11 mouse cellular contexts compared by ENCODE assay signal in the genomic region with DNA sequence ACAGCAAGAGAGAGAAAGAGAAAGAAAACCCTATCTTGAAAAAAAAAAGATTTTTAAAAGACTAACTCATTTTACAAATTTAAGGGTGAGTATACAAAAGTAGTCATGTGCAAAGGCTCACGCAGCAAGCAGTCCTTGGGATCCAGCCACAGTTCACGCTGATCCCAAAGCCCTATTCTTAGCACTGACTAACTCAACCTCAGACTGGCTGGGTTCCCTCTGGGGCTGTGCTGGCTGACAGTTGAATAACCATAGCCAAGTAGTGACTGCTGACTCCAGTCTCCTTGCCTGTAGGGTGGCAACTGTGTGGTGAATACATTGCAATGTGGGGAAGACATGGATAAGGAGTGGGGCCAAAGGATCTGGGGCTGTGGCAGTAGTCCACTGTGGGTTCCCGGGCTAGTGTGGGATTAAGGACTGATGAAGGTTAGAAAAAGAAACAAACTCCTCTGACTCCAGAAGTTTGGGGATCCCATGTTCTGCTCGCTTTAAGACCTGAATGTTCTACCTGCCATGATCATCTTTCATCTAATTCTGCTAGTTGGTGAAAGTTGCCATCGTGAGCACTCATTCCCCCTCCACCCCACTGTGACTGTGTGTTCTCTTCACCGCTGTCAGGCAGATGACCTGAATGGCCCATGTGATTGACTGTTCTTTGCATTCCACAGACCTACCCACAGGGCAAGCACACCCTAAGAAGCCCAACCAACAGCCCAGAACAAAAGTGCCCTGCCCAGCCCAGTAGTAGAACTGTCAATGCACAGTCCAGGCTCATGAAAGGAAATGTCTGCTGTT. TPM values are rescaled to one million over a fixed set of nuclear protein-coding genes. Genes with fewer than 3 reads are reported as not detected.
A peak's percentile ranks its signal among the peaks of the same experiment; 100 is the strongest.
DNase-seq lines count a peak whose midpoint lies in the region; ATAC-seq and TF ChIP-seq lines count a peak whose summit lies in the region.
"Had no signal": no experiment of that assay in that cellular context is flagged by ENCODE, and none has a peak within 500 bp of the region (broad histone marks: within the 10 kb centered on the region; RNA-seq: fewer than 3 reads in every experiment).

No protein-coding gene starts in this region.

- no peak overlapping the region for H3K4me3 ChIP-seq in kidney, adult 2 months (ENCODE audit: insufficient read depth, low read depth, low read length)
- H3K4me3 ChIP-seq in kidney, embryonic 14.5 days (ENCODE audit: low read length) = no peak overlapping the region
- no peak overlapping the region for H3K4me3 ChIP-seq in lung, postnatal 0 days (ENCODE audit: low read depth, low read length)
- H3K4me3 ChIP-seq in stomach, postnatal 0 days (ENCODE audit: low read depth, low read length) = no peak overlapping the region
- H3K4me3 ChIP-seq in midbrain, embryonic 15.5 days = no peak overlapping the region
- H3K4me3 ChIP-seq: neural tube, embryonic 13.5 days had no signal

- no peaks in the 10 kb centered on the region for H3K27me3 ChIP-seq in kidney, adult 2 months (replicated peaks; ENCODE audit: control insufficient read depth, insufficient read depth, low read length)
- no peaks in the 10 kb centered on the region for H3K27me3 ChIP-seq in kidney, embryonic 14.5 days (ENCODE audit: control insufficient read depth, insufficient read depth, low read length)
- no peaks in the 10 kb centered on the region for H3K27me3 ChIP-seq in lung, postnatal 0 days (replicated peaks; ENCODE audit: insufficient read depth, low read length)
- no peaks in the 10 kb centered on the region for H3K27me3 ChIP-seq in stomach, postnatal 0 days (ENCODE audit: control insufficient read depth, insufficient read depth, low read length)
- no peaks in the 10 kb centered on the region for H3K27me3 ChIP-seq in midbrain, embryonic 15.5 days (replicated peaks)
- H3K27me3 ChIP-seq: neural tube, embryonic 13.5 days had no signal

- TF ChIP-seq POLR2A in kidney, adult 2 months (IDR thresholded peaks at IDR 0.05; ENCODE audit: low read depth, low read length) = no peak

- no peak overlapping the region for H3K9ac ChIP-seq in kidney, embryonic 14.5 days (ENCODE audit: low read depth, low read length)
- no peak overlapping the region for H3K9ac ChIP-seq in lung, postnatal 0 days (replicated peaks; ENCODE audit: low read depth)
- H3K9ac ChIP-seq in stomach, postnatal 0 days (ENCODE audit: low read length) = no peak overlapping the region
- no peak overlapping the region for H3K9ac ChIP-seq in midbrain, embryonic 15.5 days
- H3K9ac ChIP-seq: neural tube, embryonic 13.5 days had no signal

- DNase-seq in kidney, adult 2 months = peak; percentile 32
- DNase-seq in adrenal gland, postnatal 10 days = peak; percentile 72
- peak; percentile 72 for DNase-seq in heart, adult 8-10 months (ENCODE audit: low spot score)
- DNase-seq in lung, postnatal 0 days (ENCODE audit: low spot score) = peak; percentile 27
- no peak for DNase-seq in stomach, postnatal 0 days (ENCODE audit: low spot score)
- no peak for DNase-seq in right cerebral cortex, adult 2 months (ENCODE audit: low spot score in 2 of 2)
- DNase-seq: kidney, adult 18-20 months had no signal

- TF ChIP-seq CTCF in kidney, adult 2 months (conservative IDR thresholded peaks at IDR 0.05; ENCODE audit: insufficient read depth, insufficient read length, low read depth, low read length) = no peak
- no peak for TF ChIP-seq CTCF in lung, postnatal 0 days (IDR thresholded peaks at IDR 0.05)
- no peak for TF ChIP-seq CTCF in stomach, postnatal 0 days (IDR thresholded peaks at IDR 0.05; ENCODE audit: low read depth)

- no peak overlapping the region for H3K4me2 ChIP-seq in kidney, embryonic 14.5 days (replicated peaks; ENCODE audit: low read depth, low read length)
- H3K4me2 ChIP-seq in lung, postnatal 0 days (replicated peaks; ENCODE audit: low read depth, low read length) = no peak overlapping the region
- no peak overlapping the region for H3K4me2 ChIP-seq in stomach, postnatal 0 days (replicated peaks; ENCODE audit: low read depth)
- H3K4me2 ChIP-seq in midbrain, embryonic 15.5 days = no peak overlapping the region
- H3K4me2 ChIP-seq: neural tube, embryonic 13.5 days had no signal

- ATAC-seq in kidney, embryonic 14.5 days (ENCODE audit: low FRiP score, low TSS enrichment) = no peak
- ATAC-seq in lung, postnatal 0 days = peak; percentile 18; the same call in 1 of the 2 replicates
- ATAC-seq in stomach, postnatal 0 days (ENCODE audit: low FRiP score, low TSS enrichment) = no peak
- ATAC-seq in midbrain, embryonic 15.5 days (replicated peaks) = no peak

- no peak for TF ChIP-seq EP300 in lung, postnatal 0 days (IDR thresholded peaks at IDR 0.05)
- TF ChIP-seq EP300 in stomach, postnatal 0 days (optimal IDR thresholded peaks at IDR 0.05) = no peak

- H3K36me3 ChIP-seq in kidney, adult 2 months (ENCODE audit: control insufficient read depth, insufficient read depth, low read length) = no peaks in the 10 kb centered on the region
- H3K36me3 ChIP-seq in kidney, embryonic 14.5 days (ENCODE audit: control insufficient read depth, insufficient read depth, low read length) = no peaks in the 10 kb centered on the region
- no peaks in the 10 kb centered on the region for H3K36me3 ChIP-seq in lung, postnatal 0 days (ENCODE audit: insufficient read depth, low read length)
- H3K36me3 ChIP-seq in stomach, postnatal 0 days (ENCODE audit: control insufficient read depth, insufficient read depth, low read length) = no peaks in the 10 kb centered on the region
- H3K36me3 ChIP-seq in midbrain, embryonic 15.5 days (replicated peaks) = no peaks in the 10 kb centered on the region
- H3K36me3 ChIP-seq: neural tube, embryonic 13.5 days had no signal

- no peak overlapping the region for H3K27ac ChIP-seq in kidney, adult 2 months (ENCODE audit: insufficient read depth, low read depth, low read length)
- no peak overlapping the region for H3K27ac ChIP-seq in kidney, embryonic 14.5 days (ENCODE audit: low read depth, low read length)
- H3K27ac ChIP-seq in lung, postnatal 0 days (ENCODE audit: low read length) = no peak overlapping the region
- no peak overlapping the region for H3K27ac ChIP-seq in stomach, postnatal 0 days (replicated peaks)
- no peak overlapping the region for H3K27ac ChIP-seq in midbrain, embryonic 15.5 days
- H3K27ac ChIP-seq: neural tube, embryonic 13.5 days had no signal

- H3K9me3 ChIP-seq in kidney, embryonic 14.5 days (ENCODE audit: control insufficient read depth, low read length) = no peaks in the 10 kb centered on the region
- no peaks in the 10 kb centered on the region for H3K9me3 ChIP-seq in lung, postnatal 0 days (ENCODE audit: low read length)
- H3K9me3 ChIP-seq in stomach, postnatal 0 days (ENCODE audit: control insufficient read depth, low read length) = no peaks in the 10 kb centered on the region
- H3K9me3 ChIP-seq in midbrain, embryonic 15.5 days = no peaks in the 10 kb centered on the region
- H3K9me3 ChIP-seq: neural tube, embryonic 13.5 days had no signal

- WGBS in kidney, adult 2 months = 77% methylated on average over 6 of the region's 6 CpGs
- 87% methylated on average over 6 of the region's 6 CpGs for WGBS in kidney, embryonic 14.5 days
- WGBS in lung, postnatal 0 days = 76% methylated on average over 6 of the region's 6 CpGs
- 72% methylated on average over 6 of the region's 6 CpGs for WGBS in stomach, postnatal 0 days
- 85% methylated on average over 6 of the region's 6 CpGs for WGBS in midbrain, embryonic 15.5 days

- peaks cover 6% of the 10 kb centered on the region; the same call in 1 of the 2 replicates for H3K4me1 ChIP-seq in kidney, adult 2 months (ENCODE audit: control insufficient read depth, insufficient read depth, low read length)
- 0 out of 2 replicates have a peak, but pooled peaks cover 3% of the 10 kb centered on the region for H3K4me1 ChIP-seq in kidney, embryonic 14.5 days (ENCODE audit: control insufficient read depth, insufficient read depth, low read length)
- H3K4me1 ChIP-seq in lung, postnatal 0 days (ENCODE audit: insufficient read depth, low read depth, low read length) = no peaks in the 10 kb centered on the region
- H3K4me1 ChIP-seq in stomach, postnatal 0 days (replicated peaks; ENCODE audit: control insufficient read depth, insufficient read depth) = no peaks in the 10 kb centered on the region
- H3K4me1 ChIP-seq in midbrain, embryonic 15.5 days = peaks cover 10% of the 10 kb centered on the region

RNA-seq across cellular contexts. Expression of gene Cdk5rap1, which starts 2.2 kb away (rescaled TPM):
- 17.1 and 19.0 TPM in 2 replicates for polyA plus RNA-seq in kidney, adult 2 months (2012; rRNA removed)
- polyA plus RNA-seq in kidney, embryonic 14.5 days (2014; fragmentation: Nextera tagmentation; extraction: Ambion mirVana) = 10.6 and 18.5 TPM in 2 replicates
- total RNA-seq in adrenal gland, postnatal 10 days (2021) = 10 to 100 TPM; 14.4 to 19.7 TPM
- total RNA-seq in heart, adult 8-10 months (2022) = 10 to 100 TPM; 17.0 to 21.7 (median 20.5) TPM
- polyA plus RNA-seq in lung, postnatal 0 days (2015; fragmentation: Nextera tagmentation; extraction: Ambion mirVana) = 5.6 and 18.9 TPM in 2 replicates
- polyA plus RNA-seq in stomach, postnatal 0 days (2015; fragmentation: Nextera tagmentation; extraction: Ambion mirVana) = 6.2 and 25.9 TPM in 2 replicates
- polyA plus RNA-seq in midbrain, embryonic 15.5 days (2015; fragmentation: Nextera tagmentation; extraction: Ambion mirVana) = 14.0 and 16.5 TPM in 2 replicates

RNA-seq across cellular contexts. Expression of gene Snta1, which starts 32.9 kb away (rescaled TPM):
- 60.5 and 63.4 TPM in 2 replicates for polyA plus RNA-seq in kidney, adult 2 months (2012; rRNA removed)
- 4.5 and 5.7 TPM in 2 replicates for polyA plus RNA-seq in kidney, embryonic 14.5 days (2014; fragmentation: Nextera tagmentation; extraction: Ambion mirVana)
- total RNA-seq in adrenal gland, postnatal 10 days (2021) = 10 to 100 TPM; 29.0 to 31.9 TPM
- total RNA-seq in heart, adult 8-10 months (2022) = 10 to 100 TPM; 69.1 to 74.1 (median 72.8) TPM
- polyA plus RNA-seq in lung, postnatal 0 days (2015; fragmentation: Nextera tagmentation; extraction: Ambion mirVana) = 7.7 and 8.0 TPM in 2 replicates
- polyA plus RNA-seq in stomach, postnatal 0 days (2015; fragmentation: Nextera tagmentation; extraction: Ambion mirVana) = 6.7 and 7.2 TPM in 2 replicates
- 10.2 and 13.2 TPM in 2 replicates for polyA plus RNA-seq in midbrain, embryonic 15.5 days (2015; fragmentation: Nextera tagmentation; extraction: Ambion mirVana)
- total RNA-seq: common myeloid progenitor, adult 5-6 weeks had no signal

Comparison
In these comparisons a context has a peak if more than half of its experiments do, and no peak if none do; other contexts are left out.
1. DNase-seq: peak in kidney, adult 2 months (single experiment), adrenal gland, postnatal 10 days (single experiment), heart, adult 8-10 months (single experiment) and lung, postnatal 0 days (single experiment); none in stomach, postnatal 0 days (single experiment) and right cerebral cortex, adult 2 months (0 of 2).